8 mouse cellular contexts compared by ENCODE assay signal in genomic region chr8:80611441-80611751, GRCm38 (mm10). TPM values are rescaled to one million over a fixed set of nuclear protein-coding genes. Genes with fewer than 3 reads are reported as not detected.
DNase-seq lines count a peak whose midpoint lies in the region; ATAC-seq and TF ChIP-seq lines count a peak whose summit lies in the region.
"Had no signal": no experiment of that assay in that cellular context is flagged by ENCODE, and none has a peak within 500 bp of the region (broad histone marks: within the 10 kb centered on the region; RNA-seq: fewer than 3 reads in every experiment).

No protein-coding gene starts in this region.

- H3K27me3 ChIP-seq in liver, embryonic 11.5 days (replicated peaks; ENCODE audit: control insufficient read depth, insufficient read depth, low read length), result peaks cover 29% of the 10 kb centered on the region
- H3K27me3 ChIP-seq in liver, postnatal 0 days (ENCODE audit: insufficient read depth, low read length), result peaks cover 14% of the 10 kb centered on the region
- H3K27me3 ChIP-seq in embryonic facial prominence, embryonic 14.5 days (replicated peaks; ENCODE audit: control insufficient read depth, insufficient read depth, low read length), result peaks cover 19% of the 10 kb centered on the region
- H3K27me3 ChIP-seq in intestine, embryonic 16.5 days (replicated peaks; ENCODE audit: control insufficient read depth, insufficient read depth, low read length), result peaks cover 16% of the 10 kb centered on the region

- no peak for TF ChIP-seq EP300 in liver, postnatal 0 days (IDR thresholded peaks at IDR 0.05; ENCODE audit: low read depth)

- no peaks in the 10 kb centered on the region for H3K4me1 ChIP-seq in liver, embryonic 11.5 days (replicated peaks; ENCODE audit: control insufficient read depth, insufficient read depth, low read length)
- no peaks in the 10 kb centered on the region for H3K4me1 ChIP-seq in liver, postnatal 0 days (ENCODE audit: insufficient read depth)
- peaks cover 10% of the 10 kb centered on the region; the same call in 1 of the 2 replicates for H3K4me1 ChIP-seq in embryonic facial prominence, embryonic 14.5 days (ENCODE audit: control insufficient read depth, insufficient read depth, low read length)
- H3K4me1 ChIP-seq in intestine, embryonic 16.5 days (ENCODE audit: control insufficient read depth, insufficient read depth, low read length), result no peaks in the 10 kb centered on the region; the same call in 1 of the 2 replicates

- no peaks in the 10 kb centered on the region for H3K36me3 ChIP-seq in liver, embryonic 11.5 days (ENCODE audit: control insufficient read depth, insufficient read depth, low read length)
- no peaks in the 10 kb centered on the region for H3K36me3 ChIP-seq in liver, postnatal 0 days (replicated peaks; ENCODE audit: insufficient read depth, low read length)
- no peaks in the 10 kb centered on the region for H3K36me3 ChIP-seq in embryonic facial prominence, embryonic 14.5 days (ENCODE audit: control insufficient read depth, insufficient read depth, low read length)
- no peaks in the 10 kb centered on the region for H3K36me3 ChIP-seq in intestine, embryonic 16.5 days (ENCODE audit: control insufficient read depth, insufficient read depth, low read length)

- no peak overlapping the region for H3K9ac ChIP-seq in liver, embryonic 11.5 days (ENCODE audit: low read depth, low read length)
- H3K9ac ChIP-seq in liver, postnatal 0 days (replicated peaks), result no peak overlapping the region
- no peak overlapping the region for H3K9ac ChIP-seq in embryonic facial prominence, embryonic 14.5 days (ENCODE audit: low read depth, low read length)
- no peak overlapping the region for H3K9ac ChIP-seq in intestine, embryonic 16.5 days (ENCODE audit: low read depth, low read length)

- 10% methylated on average over 12 of the region's 12 CpGs for WGBS in liver, embryonic 11.5 days
- 14% methylated on average over 12 of the region's 12 CpGs for WGBS in liver, postnatal 0 days (ENCODE audit: insufficient replicate concordance)
- 6% methylated on average over 12 of the region's 12 CpGs for WGBS in embryonic facial prominence, embryonic 14.5 days
- 5% methylated on average over 12 of the region's 12 CpGs for WGBS in intestine, embryonic 16.5 days

- H3K27ac ChIP-seq in liver, embryonic 11.5 days (ENCODE audit: low read depth, low read length), result no peak overlapping the region
- no peak overlapping the region for H3K27ac ChIP-seq in liver, postnatal 0 days (ENCODE audit: low read depth)
- no peak overlapping the region for H3K27ac ChIP-seq in embryonic facial prominence, embryonic 14.5 days (replicated peaks; ENCODE audit: low read depth, low read length)
- no peak overlapping the region for H3K27ac ChIP-seq in intestine, embryonic 16.5 days (ENCODE audit: low read length)

- TF ChIP-seq CTCF in liver, postnatal 0 days (IDR thresholded peaks at IDR 0.05; ENCODE audit: low read depth), result no peak

- no peak for DNase-seq in liver, embryonic 11.5 days (ENCODE audit: low spot score)
- no peak for DNase-seq in liver, postnatal 0 days
- no peak for DNase-seq in embryonic facial prominence, embryonic 14.5 days (ENCODE audit: low spot score)
- DNase-seq in right cerebral cortex, postnatal 25 days, result peak; percentile 6
- no peak for DNase-seq in embryo, embryonic 9.5 days (ENCODE audit: extremely low spot score)
- DNase-seq in spleen, postnatal 4 days (ENCODE audit: low spot score in 2 of 2), result no peak
- DNase-seq: lung, postnatal 10 days had no signal

- no peaks in the 10 kb centered on the region for H3K9me3 ChIP-seq in liver, embryonic 11.5 days (ENCODE audit: control insufficient read depth, low read length)
- no peaks in the 10 kb centered on the region for H3K9me3 ChIP-seq in liver, postnatal 0 days (ENCODE audit: low read length)
- no peaks in the 10 kb centered on the region for H3K9me3 ChIP-seq in embryonic facial prominence, embryonic 14.5 days (ENCODE audit: control insufficient read depth, low read length)
- no peaks in the 10 kb centered on the region for H3K9me3 ChIP-seq in intestine, embryonic 16.5 days (ENCODE audit: control insufficient read depth, low read length)

- no peak overlapping the region; the same call in 1 of the 2 replicates for H3K4me3 ChIP-seq in liver, embryonic 11.5 days (ENCODE audit: low read depth, low read length)
- no peak overlapping the region for H3K4me3 ChIP-seq in liver, postnatal 0 days (ENCODE audit: low read depth, low read length)
- peak overlapping the region; percentile 25 for H3K4me3 ChIP-seq in embryonic facial prominence, embryonic 14.5 days (ENCODE audit: low read depth, low read length)
- H3K4me3 ChIP-seq in intestine, embryonic 16.5 days (ENCODE audit: low read length), result no peak overlapping the region; the same call in 1 of the 2 replicates

- peak overlapping the region; percentile 34 for H3K4me2 ChIP-seq in liver, embryonic 11.5 days
- H3K4me2 ChIP-seq in liver, postnatal 0 days (ENCODE audit: low read depth, low read length), result no peak overlapping the region
- H3K4me2 ChIP-seq in embryonic facial prominence, embryonic 14.5 days (ENCODE audit: low read depth, low read length), result peak overlapping the region; percentile 47
- H3K4me2 ChIP-seq in intestine, embryonic 16.5 days (ENCODE audit: low read depth, low read length), result peak overlapping the region; percentile 22

- no peak for ATAC-seq in liver, embryonic 11.5 days (replicated peaks; ENCODE audit: low FRiP score)
- no peak for ATAC-seq in liver, postnatal 0 days
- ATAC-seq in embryonic facial prominence, embryonic 14.5 days (ENCODE audit: low read depth), result no peak
- ATAC-seq in intestine, embryonic 16.5 days, result no peak

RNA-seq across cellular contexts. Expression of gene Frem3, which starts 0.5 kb away (rescaled TPM):
- 0.04 and 0.14 TPM in 2 replicates for polyA plus RNA-seq in liver, embryonic 11.5 days (2014; fragmentation: Nextera tagmentation; extraction: Ambion mirVana)
- 0.08 and 0.12 TPM in 2 replicates for polyA plus RNA-seq in liver, postnatal 0 days (2015; fragmentation: Nextera tagmentation; extraction: Ambion mirVana)
- 0.07 and 0.20 TPM in 2 replicates for polyA plus RNA-seq in embryonic facial prominence, embryonic 14.5 days (2014; fragmentation: Nextera tagmentation; extraction: Ambion mirVana)
- 0.02 and 0.06 TPM in 2 replicates for polyA plus RNA-seq in intestine, embryonic 16.5 days (2015; fragmentation: Nextera tagmentation; extraction: Ambion mirVana)
